Mouse (Mus musculus) megakaryocyte, embryonic 14.5 days (primary cell): ENCODE measurements around the gene Auh. TPM values are rescaled to one million over a fixed set of nuclear protein-coding genes. Genes with fewer than 3 reads are reported as not detected.

Experiments used
- H3K27me3 ChIP-seq: replicated peaks from 2 replicates; pipeline ENCODE3; 2012; ENCODE audit warnings: inconsistent platforms
- H3K36me3 ChIP-seq: replicated peaks from 2 replicates; pipeline ENCODE3; 2012; ENCODE audit warnings: low read length, inconsistent platforms, mixed read lengths
- H3K4me1 ChIP-seq: 2 replicates; pipeline ENCODE4 v1.6.1; 2012; ENCODE audit warnings: inconsistent platforms
- H3K4me3 ChIP-seq: replicated peaks from 2 replicates; pipeline ENCODE3; 2012; ENCODE audit warnings: moderate library complexity, mild to moderate bottlenecking, inconsistent platforms
- H3K9me3 ChIP-seq: 2 replicates; pipeline ENCODE4 v1.6.1; 2012; ENCODE audit warnings: inconsistent platforms
- FLI1 ChIP-seq: IDR thresholded peaks from 2 replicates; pipeline ENCODE4 v1.6.1; 2012; ENCODE audit warnings: low read length, inconsistent platforms, mixed read lengths
- GATA1 ChIP-seq: IDR thresholded peaks from 3 replicates; pipeline ENCODE4 v1.6.1; 2012; ENCODE audit warnings: mixed read lengths, low read length, inconsistent platforms, borderline replicate concordance
- polyA plus RNA-seq: library from polyadenylated mRNA; stranded (reverse); fragments of >175 nt; gene quantifications from 2 replicates; pipeline ENCODE4 v1.2.3, GENCODE M21; 2012; ENCODE audit warnings: low replicate concordance; ENCODE audit not compliant: insufficient read depth

Gene Auh
- polyA plus RNA-seq, 1 experiment: 30.9 TPM

DNA sequence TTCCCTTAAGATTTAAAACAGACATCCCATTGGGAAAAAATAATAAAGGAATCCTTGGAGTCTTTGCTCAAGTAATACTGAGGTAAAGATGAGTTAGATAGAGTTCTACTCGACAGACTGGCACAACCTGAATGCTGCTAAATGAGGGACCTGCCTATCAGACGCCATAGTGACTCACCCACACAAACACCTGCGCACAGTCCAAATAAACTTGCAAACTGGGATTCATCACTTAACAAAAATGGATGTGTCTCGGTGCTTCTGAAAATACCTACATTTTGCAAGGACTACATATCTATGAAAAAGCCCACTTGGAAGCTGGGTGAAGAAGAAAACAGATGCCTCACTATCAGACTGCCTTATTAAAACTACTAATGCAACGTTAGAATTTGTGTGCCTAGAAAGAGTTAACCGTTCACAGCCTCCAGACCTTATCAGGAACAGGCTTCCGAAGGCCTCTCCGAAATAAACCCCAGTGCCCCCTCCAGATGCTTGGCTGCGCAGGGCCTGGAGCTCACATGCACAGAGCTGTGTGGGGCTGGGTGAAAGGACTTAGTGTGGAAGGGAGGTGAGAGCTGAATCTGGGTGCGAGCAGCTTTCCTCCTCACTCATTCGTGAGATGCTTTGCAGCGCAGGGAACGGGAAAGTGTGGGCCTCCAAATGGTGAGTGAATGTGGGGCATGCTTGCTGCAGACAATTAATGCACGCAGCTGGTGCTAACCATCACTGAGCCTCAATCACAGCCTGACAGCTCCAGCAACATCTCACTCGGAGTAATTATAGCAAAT, 63.3 kb downstream of the Auh start:
- TF ChIP-seq FLI1 (no peak), GATA1 (no peak)

DNA sequence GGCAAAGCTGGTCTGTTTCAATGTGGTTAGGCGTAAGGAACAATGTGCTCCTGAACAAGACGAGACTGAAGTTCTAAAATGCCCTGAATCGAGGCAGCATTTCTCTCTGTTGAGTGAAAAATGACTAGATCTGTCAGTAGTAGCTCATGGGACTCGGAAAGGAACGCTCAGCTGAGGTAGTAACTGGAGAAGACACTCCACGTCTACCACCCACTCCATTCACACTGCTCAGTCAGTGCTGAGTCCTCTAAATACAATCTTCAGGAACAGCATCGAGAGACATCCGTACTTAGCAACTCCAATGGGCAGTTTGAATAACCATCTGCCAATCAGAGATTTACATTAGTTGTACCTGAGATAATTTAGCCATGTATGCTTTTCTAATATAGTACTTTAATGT, 66.0 kb downstream of the Auh start:
- Histone ChIP-seq H3K4me1 (peaks cover 46% of the 10 kb centered on the region), H3K4me3 (no peak overlapping the region), H3K27me3 (no peaks in the 10 kb centered on the region), H3K9me3 (no peaks in the 10 kb centered on the region), H3K36me3 (peaks cover 78% of the 10 kb centered on the region)
- TF ChIP-seq GATA1 (no peak), FLI1 (no peak)

More for the DNA sequence above, 63.3 kb downstream of the Auh start:
- no peaks in the 10 kb centered on the region for H3K27me3 ChIP-seq
- no peaks in the 10 kb centered on the region for H3K9me3 ChIP-seq
- H3K4me1 ChIP-seq: peaks cover 58% of the 10 kb centered on the region
- H3K36me3 ChIP-seq: peaks cover 81% of the 10 kb centered on the region
- H3K4me3 ChIP-seq: no peak overlapping the region

DNA sequence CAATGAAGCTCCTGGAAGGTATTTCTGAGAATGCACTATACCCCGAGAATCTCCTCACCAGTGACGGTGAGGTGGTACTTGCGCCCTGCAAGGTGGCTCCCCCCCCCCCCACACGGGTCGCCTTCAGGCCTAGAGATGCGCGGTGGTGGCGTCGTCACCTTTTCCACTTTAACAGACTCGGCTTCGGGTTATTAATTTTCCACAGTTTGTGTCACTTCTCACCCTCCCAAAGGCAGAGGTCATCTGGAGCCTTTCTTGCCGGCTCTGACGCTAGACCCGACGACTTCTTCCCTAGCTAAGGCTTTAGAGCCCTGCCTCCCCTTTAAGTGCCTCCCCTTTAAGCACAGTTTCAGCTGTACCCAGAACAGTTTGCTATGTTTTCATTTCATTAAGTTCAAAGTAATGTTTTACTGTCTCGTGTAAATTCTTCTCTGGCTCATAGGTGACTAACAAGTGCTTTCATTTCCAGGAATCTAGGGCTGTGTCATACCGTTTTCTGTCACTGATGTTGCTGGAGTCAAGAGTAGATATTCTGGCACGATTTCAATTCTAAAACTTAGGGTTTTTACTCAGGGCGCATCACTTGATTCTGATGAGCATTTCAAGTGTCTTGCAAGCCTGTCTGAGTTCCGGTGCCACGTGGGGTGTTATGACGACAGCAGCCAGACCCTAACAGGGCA, 69.3 kb downstream of the Auh start:
- H3K4me3 ChIP-seq: no peak overlapping the region
- H3K27me3 ChIP-seq: no peaks in the 10 kb centered on the region
- H3K4me1 ChIP-seq: peaks cover 53% of the 10 kb centered on the region
- peaks cover 65% of the 10 kb centered on the region for H3K36me3 ChIP-seq
- no peaks in the 10 kb centered on the region for H3K9me3 ChIP-seq
- TF ChIP-seq GATA1: no peak
- TF ChIP-seq FLI1: no peak

DNA sequence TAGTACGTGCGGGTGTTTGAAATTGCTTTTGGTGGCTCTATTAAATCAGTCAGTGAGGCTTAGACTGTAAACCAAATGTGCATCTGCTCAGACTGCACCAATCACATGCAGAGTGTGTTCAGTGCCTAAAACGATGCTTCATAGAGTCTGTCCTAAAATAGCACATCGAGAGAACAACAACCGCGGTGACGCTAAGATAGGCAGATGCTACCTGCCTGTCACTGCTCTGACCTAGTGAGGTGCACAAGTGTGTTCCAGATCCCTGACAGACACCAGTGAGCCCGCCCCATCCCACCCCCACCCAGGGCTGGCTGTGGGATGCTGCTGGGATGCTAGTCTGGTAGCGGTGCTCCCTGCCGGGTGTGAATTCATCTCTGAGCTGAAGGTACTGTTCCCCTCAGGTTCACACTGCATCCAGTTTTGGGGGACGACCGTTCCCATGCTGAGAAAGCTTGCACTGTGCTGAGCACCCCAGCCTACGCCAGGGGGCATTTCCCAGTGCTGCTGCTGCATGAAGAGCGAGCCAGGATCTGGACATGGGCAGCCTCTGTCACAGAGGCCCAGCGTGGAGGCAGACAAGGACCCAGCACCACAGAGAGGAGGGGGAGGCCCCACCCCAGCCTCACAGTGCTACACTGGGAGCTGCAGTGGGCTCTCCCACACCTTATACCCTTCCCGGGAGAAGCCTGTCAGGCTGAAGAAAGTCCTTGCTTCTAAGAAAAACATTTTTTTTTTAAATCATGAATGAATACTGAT, 70.2 kb downstream of the Auh start:
- H3K9me3 ChIP-seq: no peaks in the 10 kb centered on the region
- H3K4me1 ChIP-seq: peaks cover 59% of the 10 kb centered on the region
- no peak overlapping the region for H3K4me3 ChIP-seq
- no peaks in the 10 kb centered on the region for H3K27me3 ChIP-seq
- TF ChIP-seq FLI1 (no peak), GATA1 (no peak)
- peaks cover 64% of the 10 kb centered on the region for H3K36me3 ChIP-seq

DNA sequence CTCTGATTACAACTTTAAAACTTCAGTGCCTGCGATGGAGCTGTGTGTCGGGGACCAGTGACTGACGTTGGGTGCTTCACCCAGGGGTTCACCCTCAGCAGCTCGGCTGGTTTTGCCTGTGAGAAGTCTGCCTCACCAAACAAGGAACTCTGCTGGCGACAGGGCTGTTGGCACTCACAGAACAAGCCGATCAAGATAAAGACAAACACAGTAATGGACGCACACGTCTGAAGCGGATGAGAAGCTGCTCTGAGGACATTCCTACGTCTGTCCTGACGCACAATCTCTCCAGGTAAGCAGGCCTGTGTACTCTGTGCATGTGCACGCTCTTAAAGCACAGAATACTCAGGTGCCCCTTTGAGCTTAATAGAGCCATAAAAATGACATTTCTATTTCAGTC, 71.1 kb downstream of the Auh start:
- TF ChIP-seq FLI1: no peak
- no peak for TF ChIP-seq GATA1
- Histone ChIP-seq H3K4me3 (no peak overlapping the region), H3K4me1 (peaks cover 67% of the 10 kb centered on the region), H3K27me3 (peaks cover 2% of the 10 kb centered on the region), H3K36me3 (peaks cover 64% of the 10 kb centered on the region), H3K9me3 (peaks cover 2% of the 10 kb centered on the region)

DNA sequence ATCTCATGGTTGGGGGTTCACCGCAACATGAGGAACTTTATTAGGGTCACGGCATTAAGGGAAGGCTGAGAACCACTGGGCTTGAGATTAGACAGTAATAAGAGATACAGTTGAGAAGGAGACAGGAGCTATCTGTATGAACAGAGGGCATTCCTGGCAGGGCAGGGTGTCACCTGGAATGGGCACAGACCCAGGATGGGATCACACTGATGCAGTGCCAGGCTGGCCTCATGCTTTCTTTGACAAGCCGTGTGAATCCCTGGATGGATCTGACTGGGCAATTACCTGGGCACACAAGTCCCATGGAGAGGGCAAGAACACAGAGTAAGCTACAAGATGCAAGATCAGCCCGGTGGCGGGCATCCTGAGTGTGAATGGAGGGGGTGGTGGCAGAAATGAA, 71.7 kb downstream of the Auh start:
- TF ChIP-seq GATA1 (no peak), FLI1 (no peak)
- H3K27me3 ChIP-seq: peaks cover 2% of the 10 kb centered on the region
- no peak overlapping the region for H3K4me3 ChIP-seq
- H3K36me3 ChIP-seq: peaks cover 64% of the 10 kb centered on the region
- peaks cover 8% of the 10 kb centered on the region for H3K9me3 ChIP-seq
- peaks cover 65% of the 10 kb centered on the region for H3K4me1 ChIP-seq

DNA sequence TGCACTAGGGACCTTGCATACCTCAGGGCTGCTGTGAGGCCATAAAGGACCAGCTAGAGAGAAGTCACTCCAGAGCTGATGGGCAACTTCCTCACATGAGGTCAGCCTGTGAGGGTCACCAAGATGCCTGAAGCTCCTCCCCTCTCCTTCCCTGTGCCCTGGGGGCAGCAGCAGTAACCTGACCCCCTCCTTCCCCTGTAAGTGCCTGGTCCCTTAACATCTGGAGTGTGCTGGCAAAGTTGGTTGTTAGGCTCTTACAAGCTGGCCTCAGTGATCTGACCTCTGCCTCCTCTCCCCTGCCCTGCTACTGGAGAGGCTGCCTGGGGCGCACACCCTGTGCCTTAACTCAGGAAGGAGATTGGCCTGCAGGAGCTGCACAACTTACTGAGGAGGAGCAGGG, 75.9 kb downstream of the Auh start:
- peaks cover 74% of the 10 kb centered on the region for H3K36me3 ChIP-seq
- peaks cover 71% of the 10 kb centered on the region for H3K4me1 ChIP-seq
- no peak for TF ChIP-seq GATA1
- TF ChIP-seq FLI1: no peak
- peaks cover 8% of the 10 kb centered on the region for H3K9me3 ChIP-seq
- H3K4me3 ChIP-seq: peak overlapping the region; percentile 24
- peaks cover 2% of the 10 kb centered on the region for H3K27me3 ChIP-seq

DNA sequence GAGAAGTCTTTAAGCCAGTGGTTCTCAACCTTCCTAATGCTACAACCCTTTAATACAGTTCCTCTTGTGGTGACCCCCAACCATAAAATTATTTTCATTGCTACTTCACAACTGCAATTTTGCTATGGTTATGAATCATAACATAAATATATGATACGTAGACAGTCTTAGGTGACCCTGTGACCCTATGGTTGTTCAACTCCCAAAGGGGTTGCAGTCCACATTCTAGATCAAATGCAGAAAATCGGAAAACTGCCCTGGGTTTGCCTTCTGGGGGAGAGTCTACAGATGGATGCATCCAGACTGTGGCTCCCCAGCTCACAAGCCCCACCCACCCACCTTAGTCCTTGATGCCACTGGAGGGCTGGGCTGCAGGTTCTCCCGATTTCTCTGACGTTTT, 77.6 kb downstream of the Auh start:
- Histone ChIP-seq H3K36me3 (peaks cover 79% of the 10 kb centered on the region), H3K27me3 (peaks cover 2% of the 10 kb centered on the region), H3K9me3 (peaks cover 8% of the 10 kb centered on the region), H3K4me3 (no peak overlapping the region), H3K4me1 (peaks cover 75% of the 10 kb centered on the region)
- TF ChIP-seq GATA1 (no peak), FLI1 (no peak)

DNA sequence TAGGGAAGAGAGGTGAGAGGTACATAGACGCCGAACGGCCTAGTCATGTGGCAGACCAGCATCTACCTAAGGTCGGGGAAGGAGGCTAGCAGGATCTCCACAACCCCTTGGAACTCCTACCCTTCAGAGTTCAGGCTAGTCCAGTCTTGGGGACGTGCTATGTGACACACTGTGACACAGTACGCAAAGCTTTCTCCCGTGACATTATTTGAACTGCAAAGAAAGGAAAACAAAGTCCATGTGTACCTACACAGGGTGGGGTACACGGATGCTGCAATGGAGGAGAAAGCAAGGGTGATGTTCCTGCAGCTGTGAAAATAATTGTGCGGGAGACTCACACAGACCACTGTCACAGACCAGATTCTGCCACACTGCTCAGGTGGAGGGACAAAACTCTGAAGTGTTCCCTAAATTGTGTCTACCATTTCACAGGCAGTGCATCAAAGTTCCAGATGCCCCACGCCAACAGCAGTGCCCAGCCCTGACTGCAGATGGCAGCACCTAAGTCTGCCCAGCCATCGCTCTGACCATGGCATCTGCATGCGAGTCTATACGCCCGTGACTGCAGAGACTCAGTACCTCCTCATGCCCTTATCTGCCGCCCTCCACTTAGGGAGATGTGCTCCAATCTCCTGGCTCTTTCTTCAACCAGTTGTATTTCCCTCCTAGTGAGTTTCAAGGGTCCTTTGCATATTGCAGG, 79.3 kb downstream of the Auh start:
- Histone ChIP-seq H3K27me3 (peaks cover 2% of the 10 kb centered on the region), H3K4me3 (no peak overlapping the region), H3K9me3 (peaks cover 8% of the 10 kb centered on the region), H3K36me3 (peaks cover 85% of the 10 kb centered on the region), H3K4me1 (peaks cover 75% of the 10 kb centered on the region)
- no peak for TF ChIP-seq FLI1
- TF ChIP-seq GATA1: no peak

DNA sequence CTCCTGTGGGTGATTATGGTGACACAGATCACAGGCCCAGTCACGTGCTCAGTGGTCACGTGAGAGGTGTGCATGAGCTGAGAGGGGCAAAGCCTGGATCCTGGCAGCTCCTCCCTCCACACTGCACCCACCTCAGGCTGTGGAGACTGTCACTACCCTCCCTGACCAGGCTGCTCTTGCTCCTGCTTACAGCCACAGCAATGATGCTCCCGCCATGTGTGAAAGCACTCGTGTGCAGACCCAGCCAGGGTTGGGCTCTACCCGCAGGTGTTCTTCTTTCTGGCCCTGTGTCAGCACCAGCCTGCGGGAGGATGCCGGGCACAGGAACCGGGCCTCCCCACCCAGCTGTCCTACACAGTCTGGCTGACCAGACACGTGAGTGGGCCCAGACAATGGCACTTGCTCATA, 80.1 kb downstream of the Auh start:
- H3K27me3 ChIP-seq: peaks cover 2% of the 10 kb centered on the region
- TF ChIP-seq GATA1 (no peak), FLI1 (no peak)
- peaks cover 8% of the 10 kb centered on the region for H3K9me3 ChIP-seq

More for the DNA sequence above, 80.1 kb downstream of the Auh start:
- peak overlapping the region; percentile 53 for H3K4me3 ChIP-seq
- peaks cover 84% of the 10 kb centered on the region for H3K36me3 ChIP-seq
- H3K4me1 ChIP-seq: peaks cover 77% of the 10 kb centered on the region
